Mouse (Mus musculus): ENCODE measurements around the gene Galm.
"Not testable (repeated sequence)": the region's sequence is repeated elsewhere in the genome, so short reads cannot be mapped to it uniquely, and the experiment has no call there.

Galm gene

DNA sequence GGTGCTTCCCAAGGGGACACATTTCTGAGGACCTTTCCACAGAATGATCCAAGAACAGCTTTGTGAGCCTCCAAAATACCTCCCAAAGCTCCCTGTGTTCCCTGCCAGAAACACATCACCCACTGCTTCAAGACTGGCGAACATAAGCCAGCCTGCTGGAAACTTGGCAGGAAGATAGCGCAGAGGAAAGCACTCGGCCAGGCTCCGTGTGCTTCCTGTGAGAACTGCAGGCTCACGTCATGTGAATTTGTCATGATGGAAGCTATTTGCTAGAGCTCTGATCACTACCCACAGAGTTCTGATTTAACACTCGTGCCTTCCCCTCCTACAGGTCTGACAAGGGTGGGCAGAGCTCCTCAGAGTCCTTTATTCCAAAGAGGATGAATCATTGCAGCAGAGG lies 38.5 kb downstream of the Galm start:
- no peak for DNase-seq (ENCODE audit: low read depth in 1 of 2, low spot score in 2 of 2)

DNA sequence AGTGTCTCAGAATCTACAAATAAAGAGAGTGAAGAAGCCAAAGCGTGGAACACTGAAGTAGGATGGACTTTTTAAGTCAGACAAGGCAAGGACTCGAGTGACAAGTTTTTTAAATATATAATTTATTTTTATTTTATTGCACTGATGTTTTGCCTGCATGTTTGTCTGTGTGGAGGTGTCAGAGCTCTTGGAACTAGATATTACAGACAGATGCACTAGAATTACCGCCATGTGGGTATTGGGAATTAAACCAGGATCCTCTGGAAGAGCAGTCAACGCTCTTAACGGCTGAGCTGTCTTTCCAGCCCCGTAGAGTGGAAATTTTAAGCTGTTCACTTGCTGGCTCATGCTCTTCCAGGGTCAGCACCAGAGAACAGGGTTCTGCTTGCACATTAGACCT lies 39.1 kb downstream of the Galm start:
- DNase-seq (ENCODE audit: low read depth in 1 of 2, low spot score in 2 of 2), result no peak

DNA sequence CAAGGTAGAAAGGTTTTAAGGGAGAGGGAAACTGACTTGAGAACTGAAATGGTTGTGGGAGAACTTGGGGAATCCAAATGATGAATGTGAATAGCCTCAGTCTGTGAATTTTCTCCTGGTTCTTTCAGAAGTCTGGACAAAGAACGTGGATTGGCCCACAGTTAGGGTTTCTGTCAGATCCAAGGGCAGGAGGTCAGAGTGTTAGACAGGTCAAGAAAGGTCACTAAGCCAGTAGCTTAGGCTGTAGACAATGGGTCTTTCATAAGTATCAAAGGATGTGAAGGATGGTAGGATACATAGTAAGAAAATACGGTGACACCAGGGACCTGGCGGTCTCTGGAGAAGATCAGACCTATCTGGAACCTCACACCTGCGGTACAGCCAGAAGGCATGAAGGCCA lies 40.2 kb downstream of the Galm start:
- no peak for DNase-seq (ENCODE audit: low read depth in 1 of 2, low spot score in 2 of 2)

DNA sequence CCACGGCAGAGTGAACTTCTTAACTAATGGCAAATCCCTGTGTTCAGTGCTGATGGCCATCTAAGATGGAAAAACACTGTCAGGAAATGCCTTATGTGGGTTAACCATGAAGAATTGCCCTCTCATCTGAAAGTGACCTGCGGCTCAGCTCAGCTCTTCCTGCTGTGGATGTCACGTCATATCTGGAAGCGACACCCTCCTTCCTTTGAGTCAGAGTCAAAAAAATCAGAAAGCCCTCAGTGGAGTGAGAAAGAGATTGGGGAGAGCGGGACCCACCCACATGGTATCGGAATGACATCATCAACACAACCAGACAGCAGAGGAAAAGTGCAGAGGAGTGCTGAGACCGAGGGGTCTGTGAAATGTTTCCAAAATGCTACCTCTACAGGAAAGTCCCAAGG lies 40.6 kb downstream of the Galm start:
- DNase-seq (ENCODE audit: low read depth in 1 of 2, low spot score in 2 of 2), result no peak

DNA sequence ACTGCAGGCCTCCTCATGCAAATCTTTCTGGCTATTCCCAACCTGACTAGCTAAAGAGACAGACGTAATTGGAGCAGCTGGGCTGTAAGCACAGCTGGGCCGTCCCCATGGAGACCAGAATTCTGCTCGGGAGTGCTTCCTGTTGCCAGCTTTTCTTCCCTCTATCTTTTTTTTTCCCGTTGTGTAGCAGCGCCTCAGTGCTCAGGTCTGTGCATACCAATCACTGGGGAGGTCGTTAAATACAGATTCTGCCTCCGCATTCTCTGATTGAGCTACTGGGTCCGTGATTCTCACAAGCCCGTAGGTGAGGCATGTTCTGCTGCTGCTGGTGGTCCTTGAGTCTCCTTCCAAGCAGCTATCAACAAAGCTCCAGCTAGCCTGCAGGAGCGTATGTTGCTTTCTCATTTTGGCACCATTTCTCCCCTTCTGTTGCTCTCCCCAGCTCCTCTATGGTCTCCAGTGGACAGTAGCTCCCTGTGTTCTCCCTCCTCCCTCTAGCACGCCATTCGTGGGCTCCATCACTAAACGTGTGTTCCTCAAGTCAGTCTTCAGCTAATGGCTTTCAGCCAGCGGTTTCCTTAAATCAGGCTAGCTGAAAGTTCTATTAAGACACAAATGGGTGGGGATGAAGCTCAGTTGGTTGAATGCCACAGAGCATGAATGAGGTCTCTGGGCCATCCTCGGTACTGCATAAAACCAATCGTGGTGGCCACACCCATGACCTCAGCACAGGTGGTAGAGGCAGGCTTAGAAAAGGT lies 41.3 kb downstream of the Galm start:
- no peak for DNase-seq (ENCODE audit: low read depth in 1 of 2, low spot score in 2 of 2)

DNA sequence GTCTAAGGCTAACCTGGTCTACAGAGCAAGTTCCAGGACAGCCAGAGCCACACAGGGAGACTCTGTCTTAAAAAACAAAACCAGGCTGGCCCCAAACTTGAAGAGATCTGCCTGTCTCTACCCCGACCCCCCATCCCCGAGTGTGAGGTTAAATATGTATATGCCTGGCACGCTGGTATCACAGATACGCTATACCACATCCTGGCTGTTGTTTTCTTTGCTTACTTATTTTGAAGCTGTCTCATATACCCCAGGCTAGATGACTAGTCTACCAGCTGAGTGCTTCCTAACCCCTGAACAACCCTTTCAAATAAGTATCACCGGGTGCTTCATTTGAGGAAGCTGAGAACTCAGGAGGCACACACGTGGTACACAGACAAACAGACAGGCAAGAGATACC lies 42.5 kb downstream of the Galm start:
- no peak for DNase-seq (ENCODE audit: low read depth in 1 of 2, low spot score in 2 of 2)

DNA sequence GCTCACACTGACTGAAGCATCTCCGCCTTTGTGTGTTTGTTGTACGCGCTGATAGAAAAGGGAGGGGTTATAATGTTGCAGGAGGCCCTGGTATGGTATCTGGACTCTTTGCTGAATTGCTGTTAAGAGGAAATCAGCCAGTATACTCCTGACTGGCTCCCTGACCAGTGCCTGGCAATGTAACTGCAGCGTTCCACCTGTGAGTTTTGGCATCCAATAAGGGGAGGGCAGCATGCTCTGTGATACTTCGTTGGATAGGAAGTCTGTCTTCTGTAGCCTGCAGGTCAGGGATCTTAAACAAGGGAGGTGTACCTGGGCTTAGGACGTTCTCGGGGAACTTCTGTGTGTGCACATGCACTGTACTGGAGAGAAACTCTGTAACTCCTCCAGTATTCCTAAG lies 43.7 kb downstream of the Galm start:
- DNase-seq (ENCODE audit: low read depth in 1 of 2, low spot score in 2 of 2), result no peak

DNA sequence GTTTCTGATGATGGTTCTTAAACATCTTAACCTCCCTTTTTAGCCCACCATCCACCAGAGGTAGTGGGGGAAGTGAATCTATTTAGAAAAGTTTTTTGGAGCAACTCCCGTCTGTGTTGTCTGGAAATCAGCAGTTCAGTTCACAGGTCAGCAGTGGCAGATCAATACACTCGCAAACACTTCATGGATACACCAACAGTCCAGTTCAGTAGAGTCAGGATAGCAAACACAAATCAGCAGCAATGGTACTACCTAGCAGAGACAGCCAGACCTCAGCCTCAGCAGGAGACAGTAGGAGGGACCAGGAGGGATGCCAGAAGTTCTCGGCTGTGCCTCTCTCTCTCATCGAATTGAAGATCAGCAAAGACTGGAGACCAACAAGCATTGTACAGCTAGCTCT lies 44.7 kb downstream of the Galm start:
- no peak for DNase-seq (ENCODE audit: low read depth in 1 of 2, low spot score in 2 of 2)

DNA sequence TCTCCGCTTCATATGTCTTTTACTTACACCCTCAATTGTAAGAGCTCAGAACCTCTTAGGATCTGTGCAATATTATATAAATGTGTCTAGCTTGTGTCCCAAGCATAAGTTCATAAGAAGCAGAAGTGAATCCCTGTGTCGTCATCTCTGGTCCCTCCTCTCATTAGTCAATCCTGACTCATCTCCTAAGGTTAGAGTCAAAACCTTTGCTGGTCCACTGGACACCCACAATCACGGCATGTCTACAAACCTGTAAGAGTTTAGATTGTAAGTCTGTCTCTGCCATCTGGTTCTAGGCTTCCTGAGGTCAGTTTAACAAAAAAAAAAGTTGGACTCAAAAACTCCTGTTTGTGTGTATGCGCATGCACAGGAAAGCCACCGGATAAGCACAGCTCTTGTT lies 45.5 kb downstream of the Galm start:
- DNase-seq (ENCODE audit: low read depth in 1 of 2, low spot score in 2 of 2), result peak; percentile 62 to 71

DNA sequence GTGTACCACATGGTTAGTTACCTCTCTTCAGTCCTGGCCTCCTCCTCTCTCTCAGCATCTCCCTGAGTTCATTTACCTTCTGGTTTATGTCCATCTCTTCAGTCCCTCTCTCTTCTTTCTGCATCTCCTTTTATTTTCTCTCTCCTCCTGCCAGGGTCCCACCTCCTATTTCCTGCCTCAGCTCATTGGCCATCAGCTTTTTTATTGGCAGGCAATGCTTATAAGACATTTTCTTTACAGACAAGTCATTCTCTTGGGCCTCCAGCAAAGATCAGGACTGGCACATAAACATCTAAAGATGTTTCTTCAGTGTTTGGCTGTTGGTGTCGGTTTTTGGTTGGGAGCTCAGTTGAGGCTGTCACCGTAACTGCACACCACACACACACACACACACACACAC lies 46.4 kb downstream of the Galm start:
- DNase-seq (ENCODE audit: low read depth in 1 of 2, low spot score in 2 of 2), result no peak

DNA sequence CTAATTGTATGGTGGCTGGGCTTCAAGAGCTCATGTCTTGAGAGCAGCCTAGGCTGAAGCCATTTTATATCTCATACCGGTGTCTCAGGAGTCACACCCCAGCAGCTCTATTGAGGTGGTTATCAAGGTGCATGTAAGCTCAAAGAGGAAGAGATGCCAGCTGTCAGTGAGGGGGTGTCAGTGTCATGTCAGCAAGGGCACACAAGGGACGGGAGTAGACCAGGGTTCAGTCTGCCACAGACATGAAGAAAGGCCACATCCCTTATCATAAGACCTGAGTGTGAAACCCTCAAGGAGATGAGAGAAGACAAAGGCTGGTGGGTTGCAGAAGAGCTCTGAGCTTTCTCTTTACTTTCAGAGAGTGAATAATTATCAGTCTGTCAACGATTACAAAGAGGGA lies 46.9 kb downstream of the Galm start:
- DNase-seq (ENCODE audit: low read depth in 1 of 2, low spot score in 2 of 2), result no peak

DNA sequence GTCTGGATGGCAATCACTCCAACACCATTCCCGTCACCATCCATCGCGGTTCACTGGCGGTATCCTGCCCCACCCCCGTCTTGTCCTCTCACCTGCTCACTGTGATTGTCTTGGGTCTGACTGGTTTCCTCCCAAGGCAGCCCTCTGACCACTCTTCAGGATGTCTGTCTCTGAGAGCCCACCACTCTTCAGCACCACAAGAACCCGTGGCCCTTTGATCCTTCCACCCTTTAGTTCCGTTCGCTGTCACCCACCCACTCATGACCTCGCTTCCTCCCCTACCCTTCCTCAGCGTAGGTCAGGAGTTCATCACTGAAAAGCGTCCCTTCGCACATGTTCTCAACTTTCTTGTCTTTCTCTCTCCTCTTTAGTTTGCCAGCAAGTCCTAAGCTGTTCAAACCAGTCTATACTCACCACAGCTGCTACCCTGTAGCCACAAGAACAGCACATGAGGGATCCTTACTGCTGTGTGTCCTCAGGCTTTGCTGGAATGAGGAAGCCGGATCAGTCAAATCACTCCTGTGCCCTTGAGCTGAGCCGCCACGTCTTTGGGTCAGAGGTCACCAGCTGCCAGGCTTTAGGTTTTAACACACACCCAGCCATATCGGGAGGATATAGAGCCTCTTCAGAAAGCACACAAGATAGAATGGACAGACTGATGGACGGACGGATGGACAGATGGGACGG lies 47.6 kb downstream of the Galm start:
- peak in 1 of 2 experiments; percentile 23 for DNase-seq (ENCODE audit: low read depth in 1 of 2, low spot score in 2 of 2)

DNA sequence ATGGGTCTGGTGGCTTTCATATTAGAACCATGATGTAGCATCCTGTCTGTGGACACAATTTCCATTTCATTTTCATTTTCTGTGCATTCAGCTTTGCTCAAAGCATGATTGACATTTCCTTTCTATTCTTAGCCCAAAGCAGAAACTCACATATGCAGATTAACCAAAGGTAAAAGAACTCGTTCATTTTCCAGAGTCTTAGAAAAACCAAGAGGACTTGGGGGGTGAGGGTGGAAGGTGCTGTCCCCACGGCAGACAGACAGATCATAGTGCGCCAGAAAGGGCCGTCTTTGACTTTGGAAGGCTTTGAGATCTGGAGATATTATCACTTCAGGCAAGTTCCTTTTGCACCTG lies 48.1 kb downstream of the Galm start:
- no peak for DNase-seq (ENCODE audit: low read depth in 1 of 2, low spot score in 2 of 2)

DNA sequence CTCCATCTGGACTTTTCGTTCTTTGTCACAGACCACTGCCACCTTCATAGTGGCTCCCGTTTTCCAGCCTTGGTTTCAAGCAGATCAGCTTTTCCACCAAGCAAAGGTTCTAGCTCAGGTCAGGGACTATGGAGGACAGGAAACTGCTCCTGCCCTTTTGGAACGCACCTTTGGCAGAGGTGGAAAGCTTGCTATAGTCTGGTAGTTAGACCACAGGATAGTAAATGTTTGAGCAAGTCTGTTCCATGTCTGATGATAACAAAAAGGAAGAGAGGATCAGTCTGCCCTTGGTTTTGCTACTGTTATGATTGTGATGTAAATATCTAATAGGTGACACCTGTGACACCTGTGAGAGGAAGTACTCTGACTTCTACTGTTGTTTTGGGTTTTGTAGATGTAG lies 48.7 kb downstream of the Galm start:
- DNase-seq (ENCODE audit: low read depth in 1 of 2, low spot score in 2 of 2), result no peak

DNA sequence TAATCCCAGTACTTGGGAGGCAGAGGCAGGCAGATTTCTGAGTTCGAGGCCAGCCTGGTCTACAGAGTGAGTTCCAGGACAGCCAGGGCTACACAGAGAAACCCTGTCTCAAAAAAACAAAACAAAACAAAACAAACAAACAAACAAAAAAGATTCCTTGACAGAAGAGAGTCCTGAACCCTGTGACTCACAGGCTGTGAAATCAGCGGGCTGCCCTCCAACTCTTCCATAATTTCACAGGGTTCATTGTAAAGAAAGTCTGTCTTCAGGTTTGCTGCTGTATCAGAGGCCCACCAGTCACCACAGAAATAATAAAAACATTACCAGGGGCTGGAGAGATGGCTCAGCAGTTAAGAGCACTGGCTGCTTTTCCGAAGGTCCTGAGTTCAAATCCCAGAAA lies 51.6 kb downstream of the Galm start:
- DNase-seq (ENCODE audit: low read depth in 1 of 2, low spot score in 2 of 2), result not testable (repeated sequence)

DNA sequence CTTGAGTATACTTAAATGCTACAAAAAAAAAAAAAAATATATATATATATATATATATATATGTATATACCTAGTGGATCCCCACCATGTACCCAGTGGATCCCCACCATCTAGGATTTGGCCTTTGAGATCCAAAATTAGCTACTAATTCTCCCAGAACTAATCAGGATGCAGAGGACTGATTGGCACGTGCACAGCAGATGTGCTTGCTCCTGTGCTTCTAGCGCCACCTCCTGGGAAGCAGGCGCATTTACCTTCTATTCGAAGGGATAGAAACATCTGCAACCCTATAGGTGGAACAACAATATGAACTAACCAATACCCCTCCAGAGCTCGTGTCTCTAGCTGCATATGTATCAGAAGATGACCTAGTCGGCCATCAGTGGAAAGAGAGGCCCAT lies 52.7 kb downstream of the Galm start:
- DNase-seq (ENCODE audit: low read depth in 1 of 2, low spot score in 2 of 2), result peak; percentile 32 to 33

DNA sequence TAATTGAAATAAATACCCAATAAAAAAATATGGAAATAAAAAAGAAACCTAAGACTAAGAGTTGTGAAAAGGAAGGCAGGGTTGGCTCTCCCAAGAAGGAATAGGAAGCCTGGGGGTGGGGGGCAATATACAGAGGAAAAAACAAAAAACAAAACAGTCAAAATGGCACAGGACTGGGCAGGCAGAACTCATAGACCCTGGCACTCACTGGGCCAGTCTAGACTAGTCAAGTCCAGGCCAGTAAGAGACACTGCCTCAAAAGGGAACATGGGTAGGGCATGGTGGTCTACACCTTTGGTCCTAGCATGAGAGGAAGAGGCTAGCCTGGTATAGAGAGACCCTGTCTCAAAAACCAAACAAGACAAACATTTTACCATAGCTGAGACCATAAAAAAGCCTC lies 53.2 kb downstream of the Galm start:
- no peak for DNase-seq (ENCODE audit: low read depth in 1 of 2, low spot score in 2 of 2)

DNA sequence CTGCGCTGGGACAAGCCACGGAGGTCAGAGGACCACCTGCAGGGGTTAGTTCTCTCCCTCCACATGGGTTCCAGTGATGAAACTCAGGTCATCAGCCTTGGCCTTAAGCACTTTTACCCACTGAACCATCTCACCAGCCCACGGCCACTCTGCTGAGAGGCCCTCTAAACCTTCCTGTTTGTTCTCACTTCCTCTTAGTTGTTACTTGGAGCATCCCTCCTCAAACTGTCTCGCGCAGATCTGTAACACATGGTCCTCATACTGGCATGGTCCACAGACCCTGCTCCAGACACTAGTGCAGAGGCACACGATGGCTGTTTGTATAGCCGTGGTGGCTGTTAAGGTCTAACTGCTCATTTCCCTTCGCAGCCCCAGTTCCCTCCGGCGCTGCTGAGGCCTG lies 56.3 kb downstream of the Galm start:
- DNase-seq (ENCODE audit: low read depth in 1 of 2, low spot score in 2 of 2), result no peak

DNA sequence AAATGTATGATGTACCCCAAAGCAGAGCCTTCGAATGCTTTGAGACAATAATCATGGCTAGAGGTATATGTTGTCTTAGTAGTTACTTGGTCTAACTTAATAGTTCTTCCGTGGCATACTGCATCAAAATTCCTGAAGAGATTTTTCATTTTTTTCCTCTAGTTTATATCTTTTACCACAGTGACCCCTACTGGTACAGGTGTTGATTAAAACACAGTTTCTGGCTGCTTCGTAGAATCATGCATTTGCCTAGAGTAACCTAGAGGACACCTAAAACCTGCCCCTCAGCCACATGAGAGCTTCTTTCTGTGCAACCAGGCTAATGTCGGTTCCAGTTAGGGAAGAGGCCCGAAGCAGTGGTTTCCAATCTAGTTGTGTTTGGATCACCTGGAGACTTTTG lies 65.8 kb downstream of the Galm start:
- DNase-seq (ENCODE audit: low read depth in 1 of 2, low spot score in 2 of 2), result no peak

DNA sequence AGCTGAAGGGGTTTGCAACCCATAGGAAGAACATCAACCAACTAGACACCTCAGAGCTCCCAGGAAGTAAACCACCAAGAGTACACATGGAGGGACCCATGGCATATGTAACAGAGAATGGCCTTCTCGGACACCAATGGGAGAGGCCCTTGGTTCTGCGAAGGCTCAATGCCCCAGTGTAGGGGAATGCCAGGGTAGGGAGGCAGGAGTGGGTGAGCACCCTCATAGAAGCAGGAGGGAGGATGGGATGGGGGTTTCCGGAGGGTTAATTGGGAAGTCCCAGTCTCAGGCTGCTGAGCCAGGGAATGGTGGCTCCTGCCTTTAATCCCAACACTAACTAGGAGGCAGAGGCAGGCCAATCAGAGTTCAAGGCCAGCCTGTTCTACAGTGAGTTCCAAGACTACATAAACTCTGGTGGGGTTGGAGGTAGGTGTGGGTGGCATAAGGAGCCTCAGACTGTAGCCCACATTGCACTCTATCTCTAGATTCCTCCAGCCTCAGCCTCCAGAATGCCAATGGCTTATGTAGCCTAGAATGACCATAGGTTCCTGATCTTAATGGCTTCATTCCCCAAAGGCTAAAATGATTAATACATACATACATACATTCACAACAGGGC lies 72.0 kb downstream of the Galm start:
- no peak for DNase-seq (ENCODE audit: low read depth in 1 of 2, low spot score in 2 of 2)

DNA sequence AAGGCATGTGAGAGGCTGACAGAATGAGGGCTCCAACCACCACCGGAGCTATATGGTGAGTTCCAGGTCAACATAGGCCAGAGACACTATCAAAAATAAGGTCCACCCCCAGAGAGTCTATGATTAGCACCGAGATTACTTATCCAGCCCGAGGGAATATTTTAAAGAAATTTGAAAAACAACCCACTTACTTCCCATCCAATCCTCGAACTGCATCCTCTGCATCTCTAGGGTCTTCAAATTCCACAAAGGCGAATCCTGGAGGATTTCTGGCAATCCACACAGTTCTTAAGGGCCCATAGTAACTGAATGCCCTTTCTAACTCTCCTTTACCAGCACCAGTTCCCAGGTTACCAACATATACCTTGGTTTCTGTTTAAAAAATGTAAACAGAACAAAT lies 78.4 kb downstream of the Galm start:
- no peak for DNase-seq (ENCODE audit: low read depth in 1 of 2, low spot score in 2 of 2)

DNA sequence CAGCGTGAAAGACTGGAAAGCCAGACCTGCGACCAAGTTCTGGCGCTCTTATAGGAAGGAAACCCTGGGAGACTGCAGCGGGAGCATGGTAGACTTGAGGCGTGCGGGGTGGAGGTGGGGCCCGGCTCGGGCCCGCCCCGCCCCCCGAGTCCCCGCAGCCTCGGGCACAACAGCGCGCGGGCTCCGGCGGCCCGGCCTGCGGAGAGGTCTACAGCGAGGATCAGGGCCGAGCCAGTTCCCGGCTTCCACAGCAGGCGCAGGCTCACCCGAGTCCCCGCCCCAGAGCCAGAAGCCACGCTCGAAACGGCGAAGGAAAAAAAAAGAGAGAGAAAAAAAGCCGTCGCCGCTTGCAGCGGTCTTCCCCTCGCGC lies 79.0 kb downstream of the Galm start:
- DNase-seq (ENCODE audit: low read depth in 1 of 2, low spot score in 2 of 2), result no peak
